Mouse (Mus musculus) hindbrain, postnatal 0 days (tissue): ENCODE results near the gene Pla2g4b. TPM values are rescaled to one million over a fixed set of nuclear protein-coding genes. Genes with fewer than 3 reads are reported as not detected.

Experiments used
- ATAC-seq: fragments of 200-750 bp; cut with Nextera tagmentation; 2 replicates; pipeline ENCODE4 v1.8.0; 2017; ENCODE audit warnings: mild to moderate bottlenecking, moderate TSS enrichment, moderate library complexity
- DNase-seq: peaks from one replicate; pipeline ENCODE4 v3.0.0-alpha.2; 2015; ENCODE audit warnings: low spot score
- H3K27ac ChIP-seq: fragments of 300-500 bp; sonication (generic); 2 replicates; pipeline ENCODE4 v1.5.1; 2014; ENCODE audit warnings: mild to moderate bottlenecking
- H3K27me3 ChIP-seq: fragments of 300-500 bp; sonication (generic); 2 replicates; pipeline ENCODE4 v1.6.1; 2014; ENCODE audit warnings: low read length, mixed read lengths; ENCODE audit not compliant: insufficient read depth
- H3K36me3 ChIP-seq: fragments of 300-500 bp; sonication (generic); 2 replicates; pipeline ENCODE4 v1.6.1; 2014; ENCODE audit warnings: low read length, mixed read lengths; ENCODE audit not compliant: insufficient read depth
- H3K4me1 ChIP-seq: fragments of 300-500 bp; sonication (generic); 2 replicates; pipeline ENCODE4 v1.6.1; 2014; ENCODE audit warnings: antibody characterized with exemption, low read length, mixed read lengths; ENCODE audit not compliant: insufficient read depth
- H3K4me2 ChIP-seq: fragments of 300-500 bp; sonication (generic); 2 replicates; pipeline ENCODE4 v1.6.1; 2014; ENCODE audit warnings: low read depth, mild to moderate bottlenecking, low read length, moderate library complexity, mixed read lengths
- H3K4me3 ChIP-seq: fragments of 300-500 bp; sonication (generic); 2 replicates; pipeline ENCODE4 v1.5.1; 2014; ENCODE audit warnings: low read length
- H3K9ac ChIP-seq: fragments of 300-500 bp; sonication (generic); replicated peaks from 2 replicates; pipeline ENCODE4 v1.6.1; 2014; ENCODE audit warnings: mild to moderate bottlenecking, low read length, moderate library complexity, mixed read lengths
- H3K9me3 ChIP-seq: fragments of 300-500 bp; sonication (generic); 2 replicates; pipeline ENCODE4 v1.6.1; 2016; ENCODE audit warnings: low read length, mixed read lengths
- CTCF ChIP-seq: IDR thresholded peaks from 2 replicates; pipeline ENCODE4 v1.5.1; 2016; ENCODE audit warnings: antibody characterized with exemption, control low read depth, low read depth
- WGBS: fragments of 180-500 bp; shearing (Covaris S2); extraction: QIAGEN DNeasy Blood & Tissue Kit; methylation state at CpG from one replicate; pipeline ENCODE4 v1.1.7; 2014; 5-methylcytosine and 5-hydroxymethylcytosine counted together
- polyA plus RNA-seq: library from polyadenylated mRNA; unstranded; fragments of >200 nt; fragmentation: Nextera tagmentation; extraction: Ambion mirVana; gene quantifications from 2 replicates; pipeline ENCODE4 v1.2.1, GENCODE M21; 2015
- total RNA-seq: library from RNA; depleted of rRNA; stranded (reverse); fragments of >200 nt; gene quantifications from 2 replicates; pipeline ENCODE4 v1.2.3, GENCODE M21; 2014

Pla2g4b gene
- total and polyA plus RNA-seq, 2 experiments from 2014 or later, result 0.30 to 12.3 TPM

GRCm38 (mm10) chr2:119993515-119993914 lies 39.7 kb upstream of the Pla2g4b start:
- H3K4me1 ChIP-seq, result no peaks in the 10 kb centered on the region
- no peak for TF ChIP-seq CTCF
- no peaks in the 10 kb centered on the region for H3K36me3 ChIP-seq
- DNase-seq (no peak), ATAC-seq (no peak)
- no peaks in the 10 kb centered on the region for H3K9me3 ChIP-seq
- no peaks in the 10 kb centered on the region for H3K27me3 ChIP-seq
- no peak overlapping the region for H3K4me3 ChIP-seq
- WGBS, result 48% methylated on average over 2 of the region's 2 CpGs
- H3K27ac ChIP-seq, result no peak overlapping the region
- H3K9ac ChIP-seq, result no peak overlapping the region
- H3K4me2 ChIP-seq, result no peak overlapping the region

- H3K4me3 ChIP-seq, result no peak overlapping the region
- H3K4me1 ChIP-seq, result no peaks in the 10 kb centered on the region
- no peaks in the 10 kb centered on the region for H3K9me3 ChIP-seq
- ATAC-seq (no peak), DNase-seq (no peak)
- H3K4me2 ChIP-seq, result no peak overlapping the region
- H3K36me3 ChIP-seq, result peaks cover 2% of the 10 kb centered on the region; the same call in 1 of the 2 replicates
- no peak overlapping the region for H3K27ac ChIP-seq
- H3K9ac ChIP-seq, result no peak overlapping the region
- 86% methylated on average over 6 of the region's 6 CpGs for WGBS
- TF ChIP-seq CTCF, result no peak
- no peaks in the 10 kb centered on the region for H3K27me3 ChIP-seq
These were observed 38.4 kb upstream of the Pla2g4b start for GRCm38 (mm10) chr2:119994839-119995238.

DNA sequence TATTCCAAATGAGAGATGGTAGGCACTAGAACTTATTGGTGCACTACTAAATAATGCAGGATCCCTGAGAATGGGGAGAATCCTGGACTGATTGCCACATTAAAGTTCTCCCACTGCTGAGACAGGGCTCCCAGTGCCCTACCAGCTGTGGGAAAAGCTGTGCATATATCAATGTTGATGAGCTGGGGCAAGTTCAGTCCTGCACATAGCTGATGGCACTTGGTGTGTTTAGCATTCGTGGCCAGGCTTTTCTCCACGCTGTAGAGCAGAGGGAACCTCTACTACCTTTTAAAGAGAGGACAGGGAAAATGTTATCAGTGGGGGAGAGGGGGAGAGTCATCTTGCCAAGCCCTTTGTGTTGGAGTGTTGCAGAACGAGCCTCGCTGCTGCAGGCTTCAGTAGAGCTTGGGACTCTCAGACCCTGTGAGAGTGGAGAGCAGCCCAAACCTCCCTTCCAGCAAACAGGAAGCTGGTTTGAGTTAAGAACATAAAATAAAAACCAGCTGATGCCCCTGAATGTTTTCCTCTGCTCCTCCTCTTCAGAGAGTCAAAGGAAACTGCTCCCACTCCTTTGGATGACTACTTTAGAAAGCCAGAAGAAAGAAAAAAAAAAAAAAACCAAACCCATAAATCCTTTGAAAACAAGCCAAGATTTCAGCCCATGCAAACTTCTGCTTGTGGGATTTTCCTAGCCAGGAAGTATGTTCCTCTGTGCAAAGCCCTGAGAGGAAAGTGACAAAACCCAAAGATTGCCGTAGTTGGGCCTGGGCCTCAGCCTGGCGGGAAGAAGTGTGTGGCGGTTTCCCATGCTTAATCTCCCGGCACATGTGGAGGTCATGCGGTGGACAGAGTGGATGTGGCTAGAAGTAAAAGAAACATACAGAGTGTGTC lies 37.6 kb upstream of the Pla2g4b start:
- ATAC-seq, result no peak
- DNase-seq, result no peak
- H3K9ac ChIP-seq, result no peak overlapping the region
- WGBS, result 62% methylated on average over 9 of the region's 9 CpGs
- peak overlapping the region; percentile 59; the same call in 1 of the 2 replicates for H3K27ac ChIP-seq
- peaks cover 4% of the 10 kb centered on the region for H3K36me3 ChIP-seq
- no peak overlapping the region for H3K4me3 ChIP-seq
- H3K9me3 ChIP-seq, result no peaks in the 10 kb centered on the region
- no peaks in the 10 kb centered on the region for H3K4me1 ChIP-seq
- H3K27me3 ChIP-seq, result no peaks in the 10 kb centered on the region
- no peak overlapping the region for H3K4me2 ChIP-seq
- TF ChIP-seq CTCF, result no peak

DNA sequence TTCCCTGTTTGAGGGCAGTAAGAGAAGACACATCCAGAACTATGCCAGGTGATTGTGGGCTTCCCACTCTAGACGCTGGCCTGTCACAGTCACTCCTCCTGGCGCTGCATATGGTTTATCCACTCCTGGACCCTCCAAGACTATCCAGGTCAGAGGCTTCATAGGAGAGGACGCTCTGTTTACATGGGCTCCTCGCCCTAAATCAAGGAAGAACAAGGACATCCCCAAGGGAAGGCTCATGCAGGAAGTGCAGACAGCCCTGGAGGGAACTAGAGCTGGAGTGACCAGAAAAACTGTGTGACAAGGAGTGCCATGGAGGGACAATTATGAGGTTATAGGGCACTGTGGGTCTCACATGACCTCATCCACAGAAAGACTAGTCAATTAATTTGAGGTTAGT lies 35.9 kb upstream of the Pla2g4b start:
- no peak for DNase-seq
- no peak for TF ChIP-seq CTCF
- Histone ChIP-seq H3K4me1 (no peaks in the 10 kb centered on the region), H3K4me3 (no peak overlapping the region), H3K27ac (peak overlapping the region; percentile 12; the same call in 1 of the 2 replicates), H3K36me3 (peaks cover 9% of the 10 kb centered on the region), H3K27me3 (no peaks in the 10 kb centered on the region), H3K4me2 (no peak overlapping the region), H3K9ac (no peak overlapping the region), H3K9me3 (no peaks in the 10 kb centered on the region)
- 92% methylated on average over 4 of the region's 4 CpGs for WGBS
- ATAC-seq, result no peak

- no peak for ATAC-seq
- no peaks in the 10 kb centered on the region for H3K27me3 ChIP-seq
- DNase-seq, result no peak
- H3K4me1 ChIP-seq, result no peaks in the 10 kb centered on the region
- no peaks in the 10 kb centered on the region for H3K9me3 ChIP-seq
- no peak for TF ChIP-seq CTCF
- no peak overlapping the region for H3K4me3 ChIP-seq
- 99% methylated on average over 2 of the region's 2 CpGs for WGBS
- peaks cover 10% of the 10 kb centered on the region for H3K36me3 ChIP-seq
- H3K4me2 ChIP-seq, result no peak overlapping the region
- no peak overlapping the region for H3K9ac ChIP-seq
- no peak overlapping the region for H3K27ac ChIP-seq
These were observed 33.5 kb upstream of the Pla2g4b start for GRCm38 (mm10) chr2:119999731-120000130.

DNA sequence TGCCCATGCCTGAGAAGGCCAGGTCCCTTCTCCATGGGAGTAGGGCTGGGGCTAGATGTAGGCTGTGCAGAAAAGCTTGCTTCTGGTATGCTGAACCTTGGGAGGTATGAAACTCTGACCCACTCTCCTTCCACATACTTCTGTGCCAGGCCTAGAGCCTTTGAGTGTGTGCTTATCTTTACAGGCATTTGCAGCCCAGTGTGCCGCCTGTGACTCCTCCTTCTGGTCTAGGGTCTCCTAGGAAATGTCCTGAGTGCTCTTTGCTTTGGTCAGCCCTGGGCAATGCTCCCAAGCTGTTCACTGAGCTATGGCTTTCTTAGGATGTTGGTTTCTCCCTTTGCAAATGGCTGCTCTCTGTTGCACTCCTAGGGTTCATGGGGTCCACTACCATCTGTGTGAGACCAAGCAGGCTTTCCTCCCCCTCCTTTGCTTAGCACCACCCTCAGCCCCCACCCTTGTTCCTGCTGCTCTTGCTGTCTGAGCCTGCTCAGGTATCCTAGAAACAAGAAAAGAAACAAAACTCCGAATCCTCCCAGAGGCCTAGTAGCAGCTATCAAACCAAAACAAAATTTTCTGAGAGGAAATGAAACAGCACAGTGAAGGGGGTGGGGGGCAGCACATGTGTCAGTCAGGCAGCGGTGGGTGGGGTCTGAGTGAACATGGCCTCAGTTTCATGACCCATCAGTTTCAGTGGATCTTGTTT lies 32.2 kb upstream of the Pla2g4b start:
- ATAC-seq (peak; percentile 47; the same call in 1 of the 2 replicates), DNase-seq (no peak)
- WGBS, result 69% methylated on average over 3 of the region's 3 CpGs
- Histone ChIP-seq H3K27ac (0 out of 2 replicates have a peak overlapping the region, but pooled peaks have one; percentile 36), H3K9ac (no peak overlapping the region), H3K4me1 (no peaks in the 10 kb centered on the region), H3K4me2 (no peak overlapping the region), H3K9me3 (no peaks in the 10 kb centered on the region), H3K27me3 (no peaks in the 10 kb centered on the region), H3K4me3 (no peak overlapping the region), H3K36me3 (peaks cover 14% of the 10 kb centered on the region)
- no peak for TF ChIP-seq CTCF
